Mouse (Mus musculus) embryo, embryonic 11.5 days (tissue): ENCODE data around the gene Cacna1c.
A peak's percentile ranks its signal among the peaks of the same experiment; 100 is the strongest.

ENCODE experiments used
- DNase-seq: peaks from one replicate; pipeline ENCODE4 v3.0.0-alpha.2; 2012; ENCODE audit warnings: low read depth, low spot score

Cacna1c gene

DNA sequence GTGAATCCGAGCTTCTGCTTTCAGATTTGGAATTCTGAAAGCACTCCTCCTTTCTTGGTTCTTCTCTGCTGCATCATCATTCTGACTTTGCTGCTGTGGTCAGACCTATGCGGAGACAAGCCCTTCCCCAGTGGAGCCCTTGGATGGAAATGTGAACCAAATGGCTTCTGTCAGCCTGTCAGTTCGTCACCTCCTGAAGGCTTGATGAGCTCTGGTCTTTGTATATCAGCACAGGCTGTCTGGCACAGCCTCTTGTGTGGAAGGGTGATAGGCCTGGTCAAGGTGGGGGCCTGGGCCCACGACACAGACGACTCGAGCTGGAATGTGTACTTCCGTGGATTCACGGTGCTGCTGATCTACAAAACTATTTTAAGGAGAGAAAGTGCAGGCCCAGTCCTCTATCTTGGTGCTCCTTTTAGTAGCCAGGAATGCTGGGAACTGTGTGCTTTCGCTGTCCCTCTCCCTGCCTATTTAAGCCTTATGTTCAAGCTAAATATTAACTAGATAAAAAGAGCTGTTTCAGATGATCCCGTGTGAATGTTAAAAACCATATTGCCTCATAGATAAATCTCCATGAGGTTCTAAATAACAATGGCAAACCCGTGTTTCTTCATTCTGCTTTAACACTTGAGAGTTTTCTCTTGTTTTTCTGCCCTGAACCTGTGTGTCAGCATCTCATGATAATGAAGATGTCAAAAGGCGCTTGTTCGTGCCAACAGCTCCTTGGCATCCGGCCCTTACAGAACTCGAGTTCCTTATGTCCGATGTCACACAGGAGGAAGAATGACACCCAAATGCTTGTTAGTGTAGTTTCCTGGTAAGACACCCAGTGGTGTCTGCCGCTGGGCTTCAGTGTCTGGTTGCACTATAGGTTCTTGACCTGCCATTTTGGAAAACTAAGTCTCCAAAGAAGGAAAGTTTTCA is at the start of gene Cacna1c:
Gene Cacna1c, minus strand, starts transcription at position 37 of the 924 bp plus-strand sequence.
- no peak for DNase-seq

DNA sequence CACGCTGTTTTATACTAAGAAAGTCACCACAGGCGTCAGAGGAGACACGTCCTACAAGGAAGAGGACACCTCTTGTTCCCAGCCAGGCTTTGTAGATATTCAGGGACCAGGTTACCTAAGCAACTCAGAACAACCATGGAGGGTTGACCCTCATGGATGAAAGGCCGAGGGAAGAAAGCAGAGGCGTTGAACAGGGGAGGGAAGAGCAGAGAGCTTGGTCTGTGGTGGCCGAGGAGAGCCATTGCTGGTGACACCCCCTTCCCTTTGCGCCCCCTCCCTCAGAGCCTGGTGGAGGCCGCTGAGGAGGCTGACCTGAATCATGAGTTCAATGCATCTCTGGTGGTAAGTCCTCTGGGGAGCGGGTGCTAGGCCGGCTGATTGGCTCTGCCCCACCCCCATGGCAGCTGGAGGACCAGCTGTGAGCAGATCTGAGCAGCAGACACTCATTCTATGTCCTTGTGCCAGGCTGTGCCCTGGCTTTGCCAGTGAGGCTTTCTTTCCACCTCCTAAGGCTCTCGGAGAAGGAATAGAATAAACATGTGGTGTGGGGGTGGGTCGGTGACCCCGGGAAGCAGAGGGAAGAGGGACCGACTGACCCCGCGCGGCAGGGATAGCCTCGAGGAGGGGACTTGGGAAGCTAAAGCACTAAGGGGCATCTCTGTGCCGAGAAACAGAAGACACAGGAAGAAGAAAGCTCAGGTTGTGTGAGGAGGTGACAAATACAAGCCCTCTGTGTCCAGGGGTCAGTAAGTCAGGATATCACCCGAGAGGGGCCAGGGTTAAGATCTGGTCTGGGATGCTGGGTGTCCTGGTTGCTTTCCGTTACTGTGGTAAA is 44.9 kb upstream of the Cacna1c start:
- no peak for DNase-seq

DNA sequence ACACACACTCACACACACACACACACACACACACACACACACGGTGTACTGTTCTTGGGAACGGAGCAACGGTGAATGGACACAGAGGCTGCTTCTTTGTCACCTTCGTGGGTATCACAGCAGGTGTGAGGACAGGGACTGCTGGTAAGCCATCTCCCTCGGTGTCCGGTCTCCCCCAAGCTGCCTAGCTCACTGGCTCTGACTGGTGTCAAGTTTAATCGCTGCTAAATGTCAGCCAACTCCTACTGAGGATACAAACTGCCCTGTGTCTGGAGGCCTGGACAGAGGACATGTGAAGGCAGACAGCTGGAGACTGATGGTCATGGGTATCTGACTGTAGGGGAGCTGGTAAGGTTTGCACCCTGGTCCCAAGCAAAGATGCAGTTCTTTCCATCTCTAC is 44.0 kb upstream of the Cacna1c start:
- DNase-seq: no peak

DNA sequence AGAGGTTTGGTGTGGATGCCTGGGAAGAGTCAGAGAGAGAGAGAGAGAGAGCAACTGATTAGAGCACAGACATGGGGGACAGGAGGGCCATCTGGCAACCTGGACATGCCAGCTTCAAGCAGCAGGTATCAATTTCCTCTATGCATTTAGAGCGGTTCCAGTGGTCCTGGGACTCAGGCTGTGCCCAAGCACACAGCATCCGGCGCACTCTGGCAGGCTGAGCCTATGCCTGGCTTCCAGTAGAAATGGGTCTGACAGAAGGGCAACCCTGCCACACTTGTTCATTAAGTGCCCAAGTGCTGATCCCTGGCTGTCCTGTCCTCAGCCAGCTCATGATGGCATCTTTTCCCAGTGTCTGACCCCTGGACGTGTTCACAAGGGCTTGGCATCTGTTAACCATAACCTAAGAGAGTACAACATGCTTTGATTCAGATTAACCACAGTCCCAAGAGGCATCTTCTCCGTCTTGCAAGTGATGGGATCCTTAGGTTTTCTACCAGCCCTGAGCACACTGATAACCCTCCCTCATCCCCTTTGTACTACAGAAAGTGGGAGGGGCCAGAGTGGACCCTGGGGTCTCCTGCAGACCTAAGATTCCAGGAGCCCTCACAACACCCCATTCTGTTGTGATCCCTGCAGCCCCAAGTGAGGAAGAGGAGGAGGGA is 43.3 kb upstream of the Cacna1c start:
- no peak for DNase-seq

DNA sequence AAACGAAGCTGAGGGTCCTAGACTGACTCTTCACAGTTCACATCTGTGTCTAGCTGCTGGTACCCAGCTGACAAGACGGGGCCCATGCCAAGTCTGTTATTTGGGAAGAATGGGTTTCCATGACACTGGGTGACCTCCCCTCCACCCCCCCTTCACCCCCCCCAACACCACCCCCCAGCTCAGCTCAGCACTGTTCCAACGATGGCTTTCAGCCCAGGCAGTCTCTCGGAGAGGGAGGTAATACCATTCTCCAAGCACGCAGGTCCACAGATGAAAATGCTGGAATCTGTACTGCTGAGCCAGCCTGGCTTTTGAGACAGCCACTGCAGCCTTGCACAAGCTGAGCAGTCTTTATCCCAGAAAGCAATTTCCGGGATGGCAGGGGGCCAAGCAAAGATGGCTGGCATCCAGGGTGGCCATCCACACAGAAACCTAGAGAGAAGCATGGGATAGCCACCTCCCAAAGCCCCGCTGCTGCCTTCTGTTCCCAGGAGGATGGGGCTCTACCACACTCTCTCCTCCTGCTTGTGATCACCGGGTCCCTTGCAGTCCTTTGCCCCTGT is 41.3 kb upstream of the Cacna1c start:
- no peak for DNase-seq

DNA sequence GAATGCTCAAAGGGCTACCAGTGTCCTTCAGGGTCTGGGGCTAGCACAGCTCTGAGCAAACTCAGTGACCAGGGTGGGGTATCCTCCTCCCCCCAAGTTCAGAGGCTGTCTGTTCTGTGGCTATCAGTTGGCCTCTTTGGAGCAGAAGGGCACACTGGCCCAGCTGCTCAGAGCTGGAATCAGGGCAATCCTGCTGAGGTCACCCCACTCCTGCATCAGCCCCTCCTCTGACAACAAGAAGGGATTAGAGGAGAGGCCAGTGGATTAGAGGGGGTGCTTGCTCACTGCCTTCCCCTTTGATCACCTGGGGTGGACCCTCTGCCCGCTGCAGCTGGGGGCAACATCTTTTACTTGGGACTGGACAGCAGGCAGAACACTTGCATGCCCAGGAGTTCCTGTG is 40.0 kb upstream of the Cacna1c start, which contains the start of gene Cacna2d4:
Gene Cacna2d4, plus strand, starts transcription at position 286 of the 400 bp plus-strand sequence.
- no peak for DNase-seq

DNA sequence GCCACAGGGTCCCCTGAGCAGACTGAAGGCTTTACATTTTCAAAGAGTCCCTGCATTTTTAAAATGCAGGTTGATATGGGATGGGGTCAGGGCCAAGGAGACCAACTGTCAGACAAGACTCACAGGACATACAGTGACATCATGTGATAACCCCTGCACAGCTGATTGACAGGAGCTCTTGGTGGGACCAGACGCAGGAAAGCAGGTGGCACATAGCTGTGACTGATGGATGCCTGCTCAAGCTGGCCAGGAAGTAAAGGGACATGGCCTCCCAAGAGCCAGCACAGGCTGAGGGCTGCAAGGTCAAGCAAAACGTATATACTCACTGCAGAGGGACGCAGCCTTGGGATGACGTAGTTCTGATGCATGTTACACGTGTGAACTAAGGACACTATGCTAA is 39.2 kb upstream of the Cacna1c start:
- DNase-seq: no peak

DNA sequence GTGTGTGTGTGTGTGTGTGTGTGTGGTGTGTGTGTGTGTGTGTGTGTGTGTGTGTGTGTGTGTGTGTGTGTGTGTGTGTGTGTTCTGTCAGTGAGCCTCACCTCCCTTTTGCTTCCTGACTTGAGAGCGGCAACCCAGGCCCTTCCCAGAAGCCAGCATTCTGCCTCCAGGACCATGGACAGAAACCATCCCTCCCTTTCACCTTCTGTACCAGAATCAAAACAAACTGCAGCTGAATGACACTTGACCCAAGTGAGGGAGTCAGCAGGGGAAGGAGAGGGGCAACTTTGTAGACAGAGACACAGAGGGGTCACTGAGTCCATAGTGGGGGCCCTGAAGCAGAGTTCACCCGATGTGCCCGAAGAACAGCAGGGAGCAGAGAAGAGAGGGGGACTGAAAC is 36.8 kb upstream of the Cacna1c start:
- DNase-seq: peak; percentile 31

DNA sequence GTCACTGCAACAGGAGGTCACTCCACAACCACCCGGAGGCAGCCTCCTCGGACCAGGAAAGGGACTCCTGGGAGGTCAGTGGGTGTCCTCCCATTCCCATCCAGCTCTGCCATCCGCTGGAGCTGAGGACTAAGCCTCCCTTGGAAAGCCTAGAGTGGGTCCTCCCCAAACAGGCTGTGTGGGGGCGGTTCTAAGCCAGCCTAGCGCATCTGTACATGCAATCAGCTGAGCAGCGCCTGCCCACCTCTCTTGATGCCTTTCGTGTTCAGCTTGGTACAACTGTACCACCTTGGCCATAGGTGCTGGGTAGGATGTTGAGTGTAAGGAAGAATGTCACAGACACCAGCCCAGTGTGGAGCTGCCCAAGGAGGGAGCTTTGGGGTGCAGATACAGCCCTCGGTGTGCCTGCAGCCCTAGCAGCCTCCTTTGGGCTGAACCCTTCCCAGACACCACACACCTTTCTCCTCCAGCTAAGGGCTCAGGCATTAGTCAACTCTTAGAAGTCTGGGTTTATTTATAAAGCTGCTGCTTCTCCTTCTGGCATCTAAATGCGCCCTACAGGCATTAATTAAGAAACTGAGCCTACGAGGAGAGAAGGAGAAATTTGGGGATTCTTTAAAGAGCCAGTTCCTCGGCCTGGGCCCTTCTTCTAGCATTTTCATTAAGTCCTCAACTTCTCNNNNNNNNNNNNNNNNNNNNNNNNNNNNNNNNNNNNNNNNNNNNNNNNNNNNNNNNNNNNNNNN is 32.8 kb upstream of the Cacna1c start:
- DNase-seq: no peak

DNA sequence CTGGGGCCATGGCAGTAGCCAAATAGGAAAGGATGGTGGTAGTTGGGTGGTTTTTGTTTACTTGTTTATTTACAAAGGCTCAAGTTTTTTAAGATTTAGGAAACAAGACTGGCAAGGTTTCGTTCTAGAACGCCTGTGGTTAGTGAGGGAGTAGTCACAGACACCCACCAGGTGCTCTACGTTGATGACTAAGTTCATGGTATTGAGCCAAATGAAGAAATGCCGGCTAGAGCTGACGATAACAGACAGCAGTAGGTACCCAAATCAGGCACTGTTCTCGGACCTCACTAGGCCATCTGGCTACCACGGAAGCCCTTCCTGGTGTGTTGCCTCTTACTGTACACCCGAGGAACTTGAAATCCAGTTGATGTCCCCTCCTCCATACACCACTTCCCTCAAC is 30.8 kb upstream of the Cacna1c start:
- DNase-seq: no peak

DNA sequence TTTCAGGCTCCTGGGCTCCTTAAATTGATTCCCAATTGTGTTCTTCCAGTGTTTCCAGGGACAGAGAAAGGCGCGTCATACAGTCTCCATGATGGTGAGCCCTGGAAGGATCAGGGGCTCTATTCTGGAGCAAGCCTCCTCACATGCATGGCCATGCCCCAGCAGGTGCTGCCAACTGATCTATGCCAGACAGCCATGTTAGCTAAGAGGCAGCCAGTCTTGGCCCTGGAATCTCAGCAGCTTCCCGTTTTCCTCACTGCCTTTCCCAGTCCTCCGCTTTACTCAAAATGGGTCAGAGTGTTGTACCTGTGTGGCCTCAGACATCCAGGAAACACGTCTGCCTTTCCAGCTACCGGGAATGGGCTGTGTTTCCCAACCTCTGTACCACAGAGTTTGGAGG is 29.5 kb upstream of the Cacna1c start:
- no peak for DNase-seq

DNA sequence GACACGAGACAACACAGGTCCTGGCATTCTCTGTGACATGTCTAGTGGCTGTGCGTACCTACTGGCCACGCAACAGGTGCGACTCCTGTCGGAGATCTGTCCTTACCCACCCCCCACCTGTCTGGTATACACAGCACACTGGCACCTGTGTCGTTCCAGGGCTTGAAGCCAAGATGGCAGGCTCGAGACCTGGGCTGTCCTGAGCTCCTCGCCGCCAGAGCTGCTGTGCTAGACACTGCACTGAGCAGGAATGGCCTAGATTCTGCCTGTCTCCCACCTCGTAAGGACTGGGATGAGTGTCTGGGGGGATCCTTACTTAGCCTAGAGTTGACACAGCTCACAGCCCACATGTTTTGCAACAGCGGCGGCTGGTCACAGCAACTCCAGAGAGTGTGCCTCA is 29.0 kb upstream of the Cacna1c start:
- DNase-seq: no peak

DNA sequence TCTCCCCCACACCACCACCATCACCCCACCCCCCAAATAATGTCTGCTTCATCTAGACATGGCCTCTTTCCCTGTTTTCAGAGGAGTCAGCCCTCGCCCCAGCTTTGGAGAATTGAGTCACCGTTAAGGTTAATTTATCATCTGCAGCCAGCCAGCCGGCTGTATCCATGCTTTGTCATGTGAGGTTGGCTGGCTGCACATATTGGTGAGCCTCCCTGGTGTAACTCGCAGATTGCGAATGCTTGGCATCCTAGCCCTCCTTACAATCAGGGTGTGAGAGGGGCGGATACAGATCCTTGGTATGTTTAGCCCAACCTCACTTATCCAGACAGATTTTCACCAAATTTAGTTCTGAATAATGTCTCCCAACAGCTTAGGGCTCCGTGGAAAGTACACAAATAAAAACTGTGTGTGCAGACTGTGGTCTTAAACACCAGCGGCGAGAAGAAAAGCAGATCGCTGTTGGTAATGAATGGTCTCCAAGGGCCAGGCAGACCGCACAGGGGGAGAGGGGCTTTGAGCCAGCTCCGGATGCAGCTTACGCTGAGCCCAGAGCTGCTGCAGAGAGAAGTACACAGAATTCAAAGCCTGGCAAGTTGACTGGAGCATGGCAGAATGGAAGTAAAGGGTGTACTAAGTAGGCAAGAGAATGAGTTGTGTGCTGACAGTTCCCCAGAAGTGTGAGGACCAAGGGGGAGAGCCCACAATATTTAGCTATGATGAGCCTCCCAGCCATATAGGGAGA is 28.4 kb upstream of the Cacna1c start:
- no peak for DNase-seq

DNA sequence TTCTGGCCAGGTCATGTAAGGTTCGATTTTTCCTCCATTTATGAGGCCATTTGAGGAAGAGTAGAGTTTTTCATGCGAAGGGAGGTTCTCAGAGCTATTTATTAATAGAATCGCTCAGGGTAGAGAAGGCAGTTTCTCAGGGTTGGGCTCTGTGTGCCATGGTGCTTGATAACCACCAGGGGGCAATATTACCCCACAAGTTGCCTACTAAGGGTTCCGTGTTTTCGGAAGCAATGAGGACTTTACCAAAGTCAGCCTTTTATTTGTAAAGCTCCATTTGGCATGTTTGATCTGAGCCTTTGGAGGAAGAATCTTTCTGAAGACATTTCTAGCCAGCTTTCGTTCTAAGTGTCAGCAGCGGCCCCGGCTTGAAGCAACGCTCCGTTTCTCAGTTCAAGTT is 24.1 kb upstream of the Cacna1c start:
- peak; percentile 54 for DNase-seq

DNA sequence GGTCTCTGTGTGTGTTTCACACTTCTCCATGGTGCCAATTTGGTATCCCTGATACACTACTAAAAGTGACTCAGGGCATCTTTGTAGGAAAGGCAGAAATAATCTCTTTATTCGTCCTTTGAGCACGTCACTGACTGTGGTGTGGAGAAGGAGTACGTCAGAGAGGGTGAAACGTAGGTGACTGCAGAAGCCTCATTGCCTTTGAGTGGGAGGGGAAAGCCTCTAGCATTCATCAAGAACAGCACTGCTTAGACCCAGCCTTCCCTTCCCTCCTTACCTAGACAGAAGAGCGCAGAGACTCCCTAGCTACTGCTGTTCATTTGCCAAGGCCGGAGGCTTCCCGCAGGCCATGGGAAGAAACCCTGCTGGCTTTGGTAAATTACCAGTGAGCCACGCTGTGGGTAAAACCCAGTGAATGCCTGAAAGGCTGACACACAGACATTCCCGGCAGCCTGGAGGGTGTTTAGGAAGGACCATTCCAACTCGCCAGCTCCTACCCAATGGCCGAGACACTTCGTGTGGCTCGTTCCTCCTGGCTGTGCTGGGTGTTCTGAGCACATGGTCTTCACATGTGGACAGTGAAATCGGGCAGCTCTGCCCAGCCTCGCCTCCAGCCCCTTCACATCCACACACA is 23.1 kb upstream of the Cacna1c start:
- no peak for DNase-seq

DNA sequence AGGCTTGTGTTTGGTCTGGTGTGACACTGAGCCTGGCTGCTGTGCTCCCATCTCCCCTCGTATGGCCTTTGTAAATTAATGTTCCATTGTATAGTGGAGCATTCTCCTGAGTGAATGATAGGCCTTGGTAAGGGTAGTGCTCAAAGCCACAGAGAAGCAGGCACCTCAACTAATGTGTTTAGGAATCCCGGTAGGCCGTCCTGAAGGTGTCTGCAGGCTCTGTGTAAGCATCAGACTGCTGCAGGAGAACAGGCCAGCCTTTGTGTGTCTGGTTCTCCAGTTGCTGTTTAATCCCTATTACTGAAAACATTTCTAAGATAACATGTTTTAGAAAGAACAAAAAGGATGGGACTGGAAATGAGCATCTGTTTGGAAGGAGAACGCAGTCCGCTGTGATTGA is 22.4 kb upstream of the Cacna1c start:
- DNase-seq: no peak

DNA sequence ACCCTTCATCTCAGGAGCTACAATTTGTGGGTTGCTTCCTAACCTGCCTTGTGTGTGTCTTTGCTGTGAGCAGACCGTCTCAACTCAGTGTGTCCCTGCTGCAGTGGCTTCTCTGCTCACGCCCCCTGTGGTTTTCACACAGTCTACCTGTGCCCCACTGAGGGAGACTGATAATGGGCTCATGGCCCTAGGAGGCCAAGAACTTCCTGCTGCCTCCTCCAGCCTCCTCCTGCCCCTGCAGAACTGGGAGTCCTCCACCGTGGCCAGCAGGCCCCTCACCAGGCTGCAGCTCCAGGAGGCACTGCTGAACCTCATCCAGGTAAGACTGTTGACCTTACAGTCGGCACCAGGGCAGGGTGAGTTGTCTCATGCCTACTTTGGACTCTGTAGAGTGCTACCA is 21.4 kb upstream of the Cacna1c start:
- no peak for DNase-seq

DNA sequence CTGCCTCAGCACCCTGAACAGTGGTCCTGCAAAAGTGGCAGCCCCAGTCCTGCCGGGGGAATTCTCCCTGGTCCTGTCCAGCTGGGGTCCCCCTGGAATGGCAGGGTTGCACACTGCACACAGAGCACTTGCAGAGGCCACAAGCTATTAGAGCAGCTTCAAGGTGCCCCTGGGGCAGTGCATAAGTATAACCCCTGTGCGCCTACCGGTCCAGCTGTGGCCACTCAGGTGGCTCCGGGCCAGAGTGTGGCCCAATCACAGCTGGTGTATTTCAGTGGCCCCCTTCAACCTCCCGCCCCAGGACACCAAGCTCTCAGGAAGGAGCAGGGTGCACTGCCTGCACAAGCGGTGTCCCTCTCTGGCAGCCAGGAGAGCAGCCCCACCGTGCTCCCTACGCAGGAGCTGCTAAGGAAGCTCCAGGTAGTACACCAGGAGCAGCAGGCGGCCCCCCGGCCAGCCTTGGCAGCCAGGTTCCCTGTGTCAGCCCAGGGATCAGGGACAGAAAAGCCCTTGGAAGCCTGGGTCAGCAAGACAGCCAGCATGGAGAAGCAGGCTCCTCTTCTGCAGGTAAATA is 18.9 kb upstream of the Cacna1c start:
- DNase-seq: no peak

DNA sequence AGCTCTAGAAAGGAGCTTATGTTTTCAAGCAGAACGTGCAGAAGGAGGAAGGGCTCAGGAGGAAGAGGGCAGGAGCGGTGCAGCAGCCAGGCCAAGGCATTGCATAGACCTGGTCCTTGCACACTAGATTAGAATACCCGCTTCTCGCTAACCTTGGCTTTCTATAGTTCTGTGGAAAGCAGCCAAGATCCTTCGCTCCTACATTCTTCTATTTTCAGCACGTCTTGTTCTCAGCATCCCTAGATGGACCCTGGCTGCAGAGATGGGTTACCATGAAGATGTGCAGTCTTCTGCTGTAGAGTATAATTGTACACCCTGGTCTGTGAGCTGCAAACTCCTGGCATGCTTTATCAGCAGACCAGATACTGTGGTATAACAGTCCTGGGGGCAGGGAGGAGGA is 18.0 kb upstream of the Cacna1c start:
- DNase-seq: no peak

DNA sequence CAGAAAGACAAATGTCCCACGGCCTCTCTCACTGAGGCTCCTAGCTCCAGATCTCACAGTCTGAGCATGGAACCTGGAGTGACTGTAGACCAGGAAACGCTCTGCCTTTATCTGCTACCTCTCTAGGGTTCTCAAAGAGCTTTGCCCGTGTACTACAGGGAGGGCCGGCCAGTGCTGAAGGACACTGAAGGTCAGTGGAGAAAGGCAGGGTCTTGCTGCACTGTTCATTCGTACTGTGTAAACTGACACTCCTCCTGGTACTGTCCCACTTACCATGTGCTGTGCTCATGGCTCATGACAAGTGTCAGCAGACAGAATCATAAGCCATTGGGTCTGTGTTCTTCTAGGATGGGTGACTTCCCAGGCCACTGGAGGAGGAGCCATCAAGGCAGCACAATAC is 17.2 kb upstream of the Cacna1c start:
- DNase-seq: no peak
